Mouse (Mus musculus): ENCODE data around the gene Nudcd3.

DNA sequence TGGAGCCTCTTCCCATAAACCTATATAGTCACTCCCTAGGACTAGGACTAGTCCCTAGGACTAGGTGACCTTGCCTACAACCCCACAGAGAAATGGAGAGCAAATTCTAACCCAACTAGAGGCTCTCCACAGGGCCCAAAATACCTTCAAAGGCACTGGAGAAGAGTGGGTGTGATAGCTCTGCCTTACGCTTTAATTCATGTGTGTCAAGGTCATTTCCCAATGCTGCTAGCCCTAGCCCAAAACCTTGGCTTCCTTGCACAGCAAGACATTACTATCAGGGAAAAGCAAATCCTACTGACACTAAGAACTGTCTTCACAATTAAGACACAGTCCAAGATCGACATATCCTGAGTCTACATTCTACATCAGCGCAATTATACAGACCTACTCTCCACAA is 37.2 kb downstream of the Nudcd3 start:
- no peak for TF ChIP-seq E2F4 (IDR thresholded peaks at IDR 0.05; ENCODE audit: borderline replicate concordance, low read depth, low read length)
- no peak for TF ChIP-seq MAZ (IDR thresholded peaks at IDR 0.05; ENCODE audit: low read depth, low read length)
- TF ChIP-seq CTCF (IDR thresholded peaks at IDR 0.05 in 2 of 3, conservative IDR thresholded peaks at IDR 0.05 in 1 of 3; ENCODE audit: control insufficient read depth in 1 of 3, insufficient read depth in 1 of 3, low read depth in 2 of 3, low read length in 3 of 3, poor library complexity in 1 of 3, severe bottlenecking in 1 of 3) = no peak

All from MEL (cell line).